ENCODE assay signal across 9 mouse cellular contexts in genomic region chr7:40622811-40623210, GRCm38 (mm10).
DNase-seq lines count a peak whose midpoint lies in the region; ATAC-seq and TF ChIP-seq lines count a peak whose summit lies in the region.
"Had no signal": no experiment of that assay in that cellular context is flagged by ENCODE, and none has a peak within 500 bp of the region (broad histone marks: within the 10 kb centered on the region; RNA-seq: fewer than 3 reads in every experiment).

No protein-coding gene starts in this region.

- WGBS in heart, embryonic 10.5 days, result 61% methylated on average over 3 of the region's 3 CpGs

- H3K4me3 ChIP-seq in heart, embryonic 10.5 days, result no peak overlapping the region
- no peak overlapping the region for H3K4me3 ChIP-seq in left cerebral cortex, adult 2 months
- H3K4me3 ChIP-seq: midbrain, embryonic 12.5 days had no signal

- peak; percentile 74 for DNase-seq in heart, embryonic 10.5 days (ENCODE audit: low spot score)
- DNase-seq in heart, postnatal 36 days, result no peak
- peak; percentile 93 for DNase-seq in brain, adult 2 months (ENCODE audit: low read depth, low spot score)
- peak; percentile 19 to 30 for DNase-seq in kidney, adult 8-10 months
- DNase-seq in left cerebral cortex, adult 2 months (ENCODE audit: extremely low spot score in 1 of 2, low spot score in 2 of 2), result peak; percentile 57 to 70
- no peak for DNase-seq in lung, postnatal 14 days

- H3K4me1 ChIP-seq in heart, embryonic 10.5 days, result no peaks in the 10 kb centered on the region
- H3K4me1 ChIP-seq: midbrain, embryonic 12.5 days had no signal

- no peaks in the 10 kb centered on the region for H3K9me3 ChIP-seq in heart, embryonic 10.5 days
- H3K9me3 ChIP-seq: midbrain, embryonic 12.5 days had no signal

- ATAC-seq in activated CD4-positive, CD25-positive, alpha-beta regulatory T cell, adult 4 months, result no peak
- ATAC-seq in CD4-positive, CD25-positive, alpha-beta regulatory T cell, adult 4 months, result no peak

- intact Hi-C loops in heart, postnatal 36 days (cut with DNase I), result no loop called here
- intact Hi-C loops in left cerebral cortex, adult 2 months (cut with DNase I), result loop anchor here (2.0 kb wide), 1 partner anchor 202 kb away; no protein-coding TSS in a partner anchor

- H3K36me3 ChIP-seq in heart, embryonic 10.5 days, result no peaks in the 10 kb centered on the region
- H3K36me3 ChIP-seq: midbrain, embryonic 12.5 days had no signal

- no peak for TF ChIP-seq CTCF in left cerebral cortex, adult 2 months (IDR thresholded peaks at IDR 0.05)

- H3K27ac ChIP-seq in heart, embryonic 10.5 days, result no peak overlapping the region
- H3K27ac ChIP-seq in left cerebral cortex, adult 2 months, result peak overlapping the region; percentile 76
- H3K27ac ChIP-seq: midbrain, embryonic 12.5 days had no signal

- no peaks in the 10 kb centered on the region for H3K27me3 ChIP-seq in heart, embryonic 10.5 days (ENCODE audit: insufficient read depth, poor library complexity, severe bottlenecking)
- H3K27me3 ChIP-seq: midbrain, embryonic 12.5 days had no signal

Comparison
In these comparisons a context has a peak if more than half of its experiments do, and no peak if none do; other contexts are left out.
1. DNase-seq: peak in heart, embryonic 10.5 days (single experiment), brain, adult 2 months (single experiment), kidney, adult 8-10 months (2 of 2) and left cerebral cortex, adult 2 months (2 of 2); none in heart, postnatal 36 days (0 of 2) and lung, postnatal 14 days (single experiment).